Mouse (Mus musculus) mesoderm, embryonic 11.5 days (tissue): ENCODE measurements around the gene Mvb12b.
A peak's percentile ranks its signal among the peaks of the same experiment; 100 is the strongest.

Experiments
- DNase-seq: peaks from one replicate; pipeline ENCODE4 v3.0.0-alpha.2; 2012; ENCODE audit warnings: low read depth, low spot score

Gene Mvb12b

DNA sequence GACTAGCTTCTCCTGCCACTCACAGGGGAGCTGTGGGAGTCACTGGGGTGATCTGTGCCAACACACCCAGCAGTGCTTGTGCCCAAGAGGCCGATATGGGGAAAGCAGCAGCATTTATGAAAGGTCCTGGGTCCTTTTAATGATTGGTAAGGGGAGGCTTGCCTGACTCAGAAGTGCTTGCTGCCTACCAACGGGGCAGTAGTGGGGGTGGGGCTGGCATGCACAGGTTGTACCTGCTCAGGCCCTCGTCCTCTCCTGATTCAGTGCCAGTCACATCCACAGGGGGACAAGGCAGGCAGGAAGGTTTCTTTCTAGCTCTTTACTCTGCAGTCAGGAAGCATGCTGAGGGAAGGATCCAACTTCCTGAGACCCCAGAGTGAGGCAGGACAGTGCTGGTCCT, 150.6 kb downstream of the Mvb12b start:
- no peak for DNase-seq

DNA sequence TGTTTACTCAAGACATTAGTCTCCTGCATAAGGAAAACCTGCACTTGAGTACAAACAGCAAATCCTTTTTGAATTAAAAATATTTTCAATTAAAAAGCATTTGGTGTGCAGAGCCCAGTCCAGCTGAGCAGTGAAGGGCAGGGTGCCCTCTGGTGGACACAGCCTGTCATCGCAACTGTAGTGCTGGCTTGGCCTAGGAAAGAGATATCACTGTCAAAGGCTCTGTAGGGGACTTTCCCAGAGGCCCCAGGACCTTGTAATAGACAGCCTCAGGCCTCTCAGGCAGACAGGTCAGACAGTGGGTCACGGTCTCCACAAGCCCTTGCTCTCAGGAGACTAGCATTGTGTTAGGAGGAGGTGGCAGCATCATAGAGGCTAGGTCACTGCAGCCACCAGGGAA, 151.0 kb downstream of the Mvb12b start:
- peak; percentile 77 for DNase-seq

DNA sequence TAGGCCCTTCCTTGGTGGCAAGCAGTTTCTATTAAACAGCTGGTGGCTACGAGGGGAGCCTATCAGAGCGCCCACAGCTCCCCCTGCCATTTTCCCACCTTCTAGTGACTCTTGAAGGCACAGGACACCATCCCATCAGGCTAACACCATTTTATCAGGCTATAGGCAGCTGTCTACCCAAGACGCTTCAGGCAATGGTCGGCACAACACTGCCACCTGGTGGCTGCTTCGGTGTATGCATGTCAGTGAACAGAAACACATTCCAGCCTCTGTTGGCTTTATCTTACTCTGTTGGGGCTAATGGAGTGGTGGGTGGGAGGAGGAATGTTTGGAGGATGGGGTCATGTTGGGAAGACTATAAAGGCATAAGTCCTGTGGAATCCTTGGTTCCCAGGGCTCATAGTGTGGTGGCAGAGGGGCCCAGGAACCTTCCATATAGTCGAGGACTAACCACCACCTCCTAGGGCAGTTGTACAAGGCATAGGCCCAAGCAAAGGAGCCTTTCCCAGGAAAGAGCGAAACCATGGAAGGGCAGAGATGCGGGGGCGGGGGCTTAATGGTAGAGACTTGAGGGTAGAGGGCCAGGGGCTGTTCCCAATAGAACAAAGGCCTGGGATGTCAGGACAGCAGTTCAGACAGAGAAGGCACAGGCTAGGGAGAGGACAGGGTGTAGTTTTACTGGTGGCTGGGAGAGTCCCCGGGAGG, 152.8 kb downstream of the Mvb12b start:
- peak; percentile 87 for DNase-seq

DNA sequence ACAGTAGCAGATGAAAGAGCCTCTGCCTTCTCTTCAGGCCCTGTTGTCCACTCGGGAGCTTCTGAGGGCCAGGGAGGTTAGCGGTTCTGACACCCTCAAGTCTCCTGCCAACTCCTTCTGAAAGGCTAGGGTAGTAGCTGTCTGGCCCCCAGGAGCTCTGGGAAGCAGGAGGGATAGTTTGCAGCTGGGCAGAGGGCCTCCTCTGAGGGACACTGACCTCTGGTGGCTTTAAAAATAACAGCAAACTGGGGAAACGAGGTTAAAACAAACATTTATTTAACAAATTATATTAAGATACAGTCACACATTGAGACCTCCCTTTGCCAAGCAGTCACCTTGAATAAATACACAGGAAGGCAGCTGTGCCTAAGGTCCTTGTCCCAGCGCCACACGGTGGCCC, 158.0 kb downstream of the Mvb12b start:
- no peak for DNase-seq

DNA sequence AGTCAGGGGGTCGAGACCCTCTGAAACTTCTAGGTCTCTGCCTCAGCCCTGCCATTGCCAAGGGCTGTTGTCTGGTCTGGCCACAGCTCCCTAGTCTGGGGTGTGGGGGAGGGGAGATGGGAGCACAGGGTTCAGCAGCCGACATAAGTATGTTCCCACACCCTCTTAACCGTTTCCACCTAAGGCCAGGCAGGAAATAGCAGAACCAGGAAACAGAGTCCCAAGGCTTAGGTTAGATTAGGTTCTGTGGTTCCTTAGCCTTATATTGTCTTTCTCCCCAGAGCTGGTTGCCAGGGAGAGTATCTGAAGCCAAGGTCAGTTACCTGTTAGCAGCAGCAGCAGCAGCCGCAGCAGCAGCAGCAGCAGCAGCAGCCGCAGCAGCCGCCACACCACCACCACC, 160.5 kb downstream of the Mvb12b start:
- no peak for DNase-seq

DNA sequence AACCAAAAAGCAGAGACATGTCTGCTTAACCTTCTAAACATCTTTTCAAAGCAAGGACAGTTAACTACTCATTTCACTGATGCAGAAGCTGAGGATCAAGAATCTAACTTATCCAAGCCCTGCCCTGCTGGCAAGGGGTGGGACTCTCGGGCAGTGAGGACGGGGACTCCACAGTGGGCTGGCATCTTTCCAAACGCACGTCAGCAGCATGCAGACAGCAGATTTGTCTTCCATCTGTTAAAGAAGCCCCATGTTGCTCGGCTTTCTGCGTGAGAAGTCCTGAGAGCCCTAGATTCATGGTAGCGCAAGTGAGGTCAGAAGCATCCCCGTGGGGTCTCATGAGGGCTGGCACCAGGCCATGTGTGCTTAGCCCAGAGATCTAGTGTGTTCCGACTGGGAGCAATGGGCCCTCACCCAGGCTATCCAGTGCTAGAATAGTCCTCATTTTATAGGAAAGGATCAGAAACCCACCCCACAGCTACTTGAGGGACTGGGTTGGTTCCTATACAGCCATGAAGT, 167.3 kb downstream of the Mvb12b start:
- no peak for DNase-seq

DNA sequence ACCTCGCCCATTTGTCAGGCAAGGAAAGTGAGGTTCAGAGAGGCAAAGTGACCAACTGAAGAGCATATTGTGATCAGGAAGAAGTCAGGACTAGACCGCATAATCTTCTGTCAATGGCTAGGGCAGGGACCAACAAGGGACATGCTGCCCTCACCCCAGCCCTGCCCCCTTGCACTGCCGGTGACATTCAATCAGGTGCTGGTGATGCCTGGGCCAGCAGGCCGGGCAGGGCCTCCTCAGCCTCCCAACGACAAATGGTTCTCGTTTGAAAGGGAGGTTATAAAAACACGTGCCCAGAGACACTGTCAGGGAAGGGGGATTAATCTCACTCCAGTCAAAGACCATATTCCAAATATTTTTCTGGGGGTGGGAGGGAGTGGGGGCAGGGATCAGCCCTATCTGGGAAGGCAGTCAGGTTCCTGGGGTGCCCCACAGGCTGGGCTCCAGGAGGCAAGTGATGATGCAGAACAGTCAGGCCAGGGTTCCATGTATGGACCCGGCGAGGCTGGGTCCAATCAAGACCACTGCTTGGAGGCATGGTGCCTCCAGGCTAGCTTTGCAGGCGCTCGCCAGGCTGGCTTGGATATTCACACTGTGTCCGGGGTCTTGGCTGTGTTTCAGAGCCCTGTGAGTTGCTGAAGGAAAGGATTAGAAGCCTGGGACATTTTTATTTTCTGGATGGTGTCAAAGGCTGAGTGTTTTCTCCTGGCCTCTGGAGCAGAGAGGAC, 168.2 kb downstream of the Mvb12b start:
- DNase-seq: no peak

DNA sequence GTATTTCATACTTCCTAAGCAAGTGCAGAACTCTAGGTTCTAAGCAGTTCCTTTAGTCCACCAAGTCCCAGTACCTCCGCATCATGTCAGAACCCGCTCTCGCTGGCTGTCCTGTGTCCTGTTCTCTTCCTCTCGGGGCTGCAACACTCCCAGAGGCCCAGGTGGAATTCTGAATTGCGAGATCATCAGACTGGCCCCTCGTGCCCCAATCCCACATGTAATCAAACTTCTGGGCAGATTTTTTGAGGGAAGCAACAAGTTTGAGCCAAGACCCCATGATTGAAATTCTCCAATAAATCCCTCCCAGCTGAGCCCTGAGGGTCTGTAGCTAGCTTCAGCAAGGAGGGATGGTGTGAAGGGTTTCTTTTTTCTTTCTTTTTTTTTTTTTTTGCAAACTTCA, 169.2 kb downstream of the Mvb12b start:
- DNase-seq: no peak

DNA sequence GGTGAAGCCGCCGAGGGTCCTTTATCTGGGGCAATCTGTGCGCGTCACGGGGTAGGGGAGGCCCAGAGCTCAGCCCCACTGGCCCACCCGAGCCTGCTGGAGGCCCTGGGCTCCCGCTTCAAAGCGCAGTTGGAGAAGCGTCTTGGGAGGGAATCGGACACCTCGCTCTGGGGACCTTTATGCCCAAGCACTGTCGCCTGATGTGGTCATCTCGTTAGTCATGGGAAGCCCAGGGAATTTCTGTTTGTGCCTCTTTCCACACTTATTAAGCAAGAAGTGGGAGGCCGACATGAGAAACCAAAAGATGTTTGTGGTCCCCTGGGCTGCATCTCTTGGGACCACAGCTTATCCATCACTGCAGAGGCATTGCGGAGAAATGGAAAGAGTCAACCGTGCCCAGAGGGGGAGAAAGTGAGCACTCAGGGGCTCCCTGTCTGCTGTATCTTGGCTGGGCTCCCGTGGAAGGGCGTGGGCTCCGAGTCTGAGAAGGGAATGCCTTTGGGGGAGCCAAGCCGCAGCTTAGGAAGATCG, 169.9 kb downstream of the Mvb12b start:
- DNase-seq: peak; percentile 54

DNA sequence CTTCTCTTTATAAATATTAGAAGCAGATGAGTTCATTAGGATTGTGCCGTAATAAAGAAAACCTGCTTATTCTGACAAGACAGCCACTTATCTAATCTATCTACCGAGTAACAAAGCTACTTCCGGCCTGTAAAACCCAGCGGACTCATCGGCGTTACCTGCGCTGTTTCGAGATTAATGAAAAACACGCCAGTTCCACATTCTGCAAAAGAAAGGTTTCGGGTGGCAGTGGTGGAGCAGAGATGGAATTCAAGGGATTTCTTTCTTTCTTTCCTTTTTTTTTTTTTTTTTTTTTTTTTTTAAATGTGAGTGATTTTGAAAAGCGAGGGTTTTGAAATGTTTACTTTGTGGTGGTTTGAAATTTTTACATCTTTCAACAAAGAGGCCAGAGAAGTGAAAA, 170.4 kb downstream of the Mvb12b start:
- no peak for DNase-seq

DNA sequence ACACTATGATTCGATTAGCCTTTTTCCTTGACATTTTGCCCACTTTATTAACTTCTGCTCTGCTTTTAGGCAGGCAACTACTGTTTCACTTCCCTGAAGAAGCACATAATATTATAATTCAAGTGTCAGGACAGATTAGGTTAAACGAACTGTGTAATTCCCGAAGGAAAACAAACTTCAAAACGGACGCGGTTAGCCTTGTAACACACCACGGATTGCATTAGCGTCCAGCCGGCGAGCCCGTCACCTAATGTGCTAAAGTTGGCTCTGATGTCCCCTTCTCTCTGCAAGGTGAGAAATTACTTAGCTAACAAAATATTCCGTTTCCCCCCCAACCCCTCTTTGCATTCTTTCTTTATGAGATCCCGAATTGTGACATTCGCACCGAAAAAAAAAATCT, 170.9 kb downstream of the Mvb12b start:
- no peak for DNase-seq

DNA sequence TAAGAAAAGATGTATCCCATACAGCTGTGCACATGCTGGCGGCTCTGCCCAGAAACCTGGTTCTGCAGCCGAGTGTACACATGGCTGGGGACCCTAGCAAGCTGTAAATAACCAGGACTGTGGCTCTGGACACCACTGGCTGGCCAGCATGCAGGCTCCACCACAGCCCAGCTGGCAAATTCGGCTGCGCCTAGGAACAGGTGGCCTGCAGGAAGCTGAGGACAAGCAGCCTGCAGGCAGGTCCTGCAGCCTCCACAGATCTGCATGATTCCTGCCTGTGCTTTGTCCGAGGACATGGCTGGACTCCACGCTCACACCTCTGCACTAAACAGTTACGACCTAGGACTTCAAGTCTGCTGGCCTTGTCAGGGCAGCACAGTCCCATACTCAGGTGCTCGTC, 172.8 kb downstream of the Mvb12b start:
- DNase-seq: no peak

DNA sequence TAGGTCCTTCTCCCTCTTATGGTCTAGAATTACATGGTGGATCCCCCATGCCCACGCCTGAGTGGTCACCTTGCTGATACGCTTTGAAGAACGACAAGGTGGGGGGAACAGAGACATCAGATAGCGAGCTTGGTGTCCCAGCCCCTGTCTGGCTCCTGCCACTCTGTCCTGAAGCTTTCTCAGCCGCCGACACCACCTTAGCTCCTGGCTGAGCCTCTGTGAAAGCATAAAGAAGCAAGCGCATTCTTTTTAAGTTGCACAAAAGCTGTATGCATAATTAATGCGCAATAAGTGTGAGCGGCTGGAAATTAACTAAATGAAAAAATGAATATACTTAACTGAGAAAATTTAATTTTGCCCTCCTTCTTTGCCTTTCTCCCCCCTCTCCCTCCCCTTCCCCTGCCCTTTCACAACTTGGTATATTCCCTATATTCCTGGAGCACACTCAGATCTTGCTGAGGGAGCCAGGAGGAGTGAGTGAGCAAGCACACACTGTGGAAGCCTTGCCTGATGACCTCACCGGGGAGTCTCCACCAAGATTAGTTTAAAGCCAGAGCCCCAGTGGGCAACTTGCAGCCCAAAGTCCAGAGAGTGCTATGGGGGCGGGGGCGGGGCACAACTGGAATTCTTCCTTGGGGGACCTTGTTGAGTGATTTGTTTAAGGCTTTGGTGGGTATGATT, 174.0 kb downstream of the Mvb12b start:
- DNase-seq: no peak

DNA sequence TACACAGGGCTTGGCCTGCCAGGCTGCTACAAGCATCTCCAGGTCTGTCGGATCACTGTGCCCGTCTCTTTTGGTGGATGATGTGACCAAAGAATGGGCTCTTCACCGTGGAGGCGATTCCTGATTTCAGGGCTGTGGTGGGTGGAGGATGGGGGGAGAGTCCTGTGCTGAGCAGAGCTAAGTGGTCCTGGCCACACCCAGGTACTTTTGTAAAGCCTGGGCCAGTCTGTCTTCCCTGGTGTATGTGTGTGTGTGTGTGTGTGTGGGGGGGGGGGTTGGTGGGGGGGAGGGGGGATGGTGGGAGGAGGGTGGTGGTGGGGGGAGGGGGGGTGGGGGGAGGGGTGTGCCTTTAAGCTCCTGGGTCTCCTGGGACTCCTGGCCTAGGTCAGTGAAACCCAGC, 174.9 kb downstream of the Mvb12b start:
- DNase-seq: no peak

DNA sequence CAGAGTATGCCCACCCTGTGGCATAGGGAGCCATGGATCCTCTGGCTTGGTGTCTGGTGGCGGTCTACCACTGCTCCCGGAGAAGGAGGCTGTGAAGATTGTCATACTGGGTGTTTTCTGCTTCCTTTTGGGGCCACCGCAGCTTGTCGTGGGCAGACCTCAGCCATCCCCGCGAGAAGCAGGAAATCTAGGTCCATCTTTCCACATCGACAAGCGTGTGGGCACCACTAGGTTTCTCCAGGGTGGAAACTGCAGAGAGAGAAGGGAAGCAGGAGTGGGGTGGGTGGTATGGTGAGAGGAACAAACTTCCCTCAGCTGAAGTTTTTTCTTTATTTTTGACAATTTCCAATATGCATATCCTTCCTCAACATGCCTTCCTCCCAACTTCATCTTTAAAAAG, 178.9 kb downstream of the Mvb12b start:
- DNase-seq: no peak

DNA sequence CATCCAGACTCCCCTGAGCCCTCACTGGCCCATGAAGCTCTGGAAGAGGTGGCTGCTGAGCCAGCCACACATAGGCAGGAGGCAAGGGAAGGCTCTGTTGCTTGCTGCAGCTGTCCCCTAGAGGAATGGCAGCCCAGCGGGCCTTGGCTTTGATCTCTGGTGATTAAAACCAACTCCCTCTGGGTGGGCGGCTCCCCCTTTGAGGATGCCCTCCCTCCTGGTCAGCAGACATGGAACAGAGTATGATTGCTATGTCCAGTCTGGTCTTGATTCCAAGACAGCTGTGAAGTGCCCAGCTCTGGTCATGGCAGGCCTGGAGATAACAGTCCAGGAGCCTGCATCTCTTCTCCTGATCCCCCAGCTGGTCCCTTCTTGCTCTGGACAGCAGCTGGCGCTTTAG, 179.7 kb downstream of the Mvb12b start:
- DNase-seq: no peak

DNA sequence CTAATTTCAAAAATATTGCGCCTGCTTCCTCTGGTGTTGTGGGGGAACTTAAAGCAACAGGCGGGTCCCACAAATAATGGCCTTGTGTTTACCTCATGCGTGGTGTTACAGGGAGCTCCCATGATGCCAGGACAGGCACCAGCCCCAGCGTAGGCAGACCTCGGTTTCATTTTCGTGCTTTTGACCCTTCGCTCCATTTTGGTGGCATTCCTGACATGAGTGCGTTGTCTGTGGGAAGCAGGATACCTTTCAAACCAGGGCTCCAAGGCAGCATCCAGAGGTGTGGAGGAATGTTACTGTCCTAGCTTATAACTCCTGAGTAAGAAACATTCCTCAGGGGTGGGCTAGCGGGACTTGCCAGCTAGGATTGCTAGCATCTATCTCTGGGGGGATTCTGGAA, 181.3 kb downstream of the Mvb12b start:
- DNase-seq: no peak

DNA sequence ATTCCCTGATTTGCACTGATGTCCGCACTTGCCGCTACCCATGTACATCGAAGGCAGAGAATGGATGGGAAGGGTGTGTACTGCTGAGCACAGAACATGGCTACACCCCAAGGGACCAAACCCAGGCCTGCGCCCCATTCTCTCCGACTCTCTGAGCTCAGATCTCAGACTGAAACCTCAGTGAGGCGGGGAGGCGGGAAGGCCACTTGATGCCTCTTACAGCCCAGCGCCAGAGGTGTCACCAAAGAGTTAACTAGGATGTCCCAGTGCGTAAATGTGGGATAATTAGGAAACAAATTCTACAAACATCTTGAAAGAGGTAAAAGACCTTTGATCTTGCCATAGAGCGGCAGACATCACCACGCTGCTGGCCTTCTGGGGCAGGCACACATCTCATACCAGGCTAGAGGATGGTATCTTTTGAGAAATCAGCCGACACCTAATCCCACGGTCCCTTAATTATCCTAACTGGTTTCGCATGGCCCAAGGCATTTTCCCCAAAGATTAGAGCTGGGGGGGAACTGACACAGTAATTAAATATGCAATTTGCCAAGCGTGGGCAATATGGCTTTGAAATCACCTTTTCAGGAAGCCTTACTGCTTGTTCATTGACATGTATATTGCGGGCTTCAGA, 181.9 kb downstream of the Mvb12b start:
- DNase-seq: no peak

DNA sequence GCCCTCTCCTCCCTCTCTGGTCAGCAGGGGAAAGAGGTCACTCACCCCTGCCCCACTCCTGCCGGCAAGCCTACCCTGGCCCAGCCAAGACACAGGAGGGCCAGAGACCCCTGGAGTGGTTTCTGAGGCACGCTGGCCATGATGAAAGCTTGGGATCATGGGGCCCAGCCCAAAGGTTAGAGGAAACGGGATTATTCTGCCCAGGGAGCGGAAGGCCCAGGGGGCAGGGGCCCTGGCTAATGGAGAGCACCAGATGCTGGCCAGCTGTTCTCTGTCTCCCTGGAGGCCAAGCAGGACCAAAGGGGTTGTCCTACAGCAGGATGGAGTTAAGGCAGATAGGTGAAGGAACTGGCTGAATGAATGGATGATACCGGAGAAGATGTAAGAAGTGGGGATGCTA, 184.5 kb downstream of the Mvb12b start:
- DNase-seq: no peak

DNA sequence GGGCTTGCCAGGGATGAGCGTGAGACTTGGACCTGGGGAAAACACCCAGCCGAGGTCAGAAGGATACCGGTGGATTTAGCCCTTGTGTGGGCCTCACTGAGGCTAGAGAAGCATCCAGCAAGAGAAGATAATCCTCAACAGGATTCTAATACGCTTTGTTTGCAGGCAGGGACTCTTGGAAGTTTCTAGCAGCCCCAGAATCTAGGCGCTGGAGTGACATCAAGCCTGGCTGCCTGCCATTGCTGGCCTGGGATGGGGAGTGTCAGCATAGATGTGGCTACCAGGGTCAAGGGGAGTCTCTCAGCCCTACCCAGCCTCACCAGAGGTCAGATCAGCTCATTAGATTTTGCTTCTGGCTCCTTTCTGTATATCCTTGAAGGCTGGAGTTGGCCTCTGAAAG, 185.0 kb downstream of the Mvb12b start:
- DNase-seq: no peak

DNA sequence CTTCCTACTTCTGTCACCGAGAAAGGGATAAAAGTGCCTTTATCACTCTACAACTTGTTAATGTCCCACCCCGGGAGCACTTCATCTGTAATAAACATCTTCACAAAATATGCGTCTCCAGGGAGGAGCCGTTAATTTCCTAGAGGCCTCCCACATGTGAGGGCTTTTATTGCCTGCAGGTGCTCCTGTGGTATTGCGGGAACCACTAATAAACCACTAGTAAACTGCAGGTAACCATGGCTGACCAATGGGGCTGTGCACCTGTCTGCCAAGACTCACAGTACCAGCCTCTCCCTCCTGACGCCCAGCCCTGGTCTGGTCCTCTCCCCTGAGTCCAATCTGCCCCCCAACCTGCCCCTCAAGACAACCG, 186.3 kb downstream of the Mvb12b start:
- DNase-seq: no peak
